Mouse (Mus musculus) frontal cortex, postnatal 10 days (tissue): ENCODE data around the gene Lrrc8a.

Source experiments
- DNase-seq, 2 experiments: peaks; one replicate each; pipeline ENCODE4 v3.0.0; 2022; ENCODE audit warnings: low spot score in 2 of 2, mixed read lengths in 1 of 2

Lrrc8a gene

DNA sequence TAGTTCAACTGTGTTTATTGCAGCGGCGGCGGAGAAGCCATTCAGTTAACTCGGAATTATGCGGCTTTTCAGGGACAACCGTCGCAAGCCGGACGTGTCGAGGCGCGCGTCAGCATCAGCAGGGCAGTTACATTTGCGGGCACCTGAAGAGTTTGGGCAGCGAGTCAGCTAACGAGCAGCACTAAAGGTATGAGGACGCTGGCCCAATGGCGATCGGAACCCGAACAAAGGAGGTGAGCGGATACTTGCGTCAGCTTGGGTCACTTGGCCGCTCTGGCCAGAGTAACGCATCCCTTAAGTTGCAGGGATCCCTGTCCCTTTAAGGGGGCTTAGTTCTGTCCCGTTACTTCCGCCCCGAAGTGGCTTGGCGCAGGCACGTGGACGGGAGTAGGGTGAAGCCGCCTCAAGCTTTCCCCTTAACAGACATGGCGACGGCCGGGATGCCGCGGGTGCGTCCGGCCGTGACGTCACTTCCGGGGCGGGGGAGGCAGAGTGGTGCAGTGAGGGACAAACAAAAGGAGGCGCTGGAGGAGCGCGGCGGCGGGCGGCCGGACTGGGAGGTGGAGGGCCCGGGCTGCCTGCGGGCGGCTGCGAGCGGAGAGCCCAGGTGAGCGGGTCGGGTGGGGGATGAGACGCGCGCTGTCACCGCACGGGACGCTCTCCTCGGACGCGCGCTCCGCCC lies at the start of gene Lrrc8a:
Gene Lrrc8a, plus strand, starts transcription at position 517 of the 682 bp plus-strand sequence.
- DNase-seq = peak; percentile 99 to 100

DNA sequence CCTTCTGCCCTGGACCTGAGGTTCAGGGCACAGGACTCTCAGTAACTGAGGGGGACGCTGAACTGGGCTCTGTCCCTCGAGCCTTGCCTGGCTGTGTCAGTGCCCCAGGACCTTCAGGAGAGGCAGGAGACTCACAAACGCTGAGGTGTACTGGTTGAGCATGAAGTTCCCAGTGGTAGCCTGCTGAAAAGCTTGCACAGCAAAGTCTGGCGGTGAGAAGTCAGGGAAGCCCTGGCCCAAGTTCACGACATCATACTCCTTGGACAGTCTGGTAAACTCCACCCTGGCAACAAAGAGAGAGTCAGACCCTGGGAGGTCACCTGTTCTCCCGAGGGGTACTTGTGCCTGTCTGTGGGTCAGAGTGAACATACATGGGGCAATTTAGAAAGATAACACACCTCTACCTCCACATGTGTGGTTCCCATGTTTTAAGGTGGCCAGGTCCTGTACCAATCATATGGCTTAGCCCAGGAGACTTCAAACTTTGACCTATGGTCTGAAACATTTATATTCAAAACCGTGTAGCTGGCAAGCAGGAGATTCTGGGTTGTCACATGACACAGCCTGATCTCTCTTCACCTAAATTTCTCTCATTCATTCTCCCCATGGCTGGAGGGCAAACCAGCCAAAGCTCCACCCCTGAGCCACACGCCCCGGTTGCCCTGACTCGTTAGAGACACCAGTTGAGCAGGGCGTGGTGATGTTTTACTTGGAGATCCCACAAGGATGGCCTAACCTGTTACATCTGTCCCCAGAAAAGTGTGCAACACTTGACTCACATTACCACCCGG lies 45.5 kb upstream of the Lrrc8a start:
- DNase-seq = no peak

DNA sequence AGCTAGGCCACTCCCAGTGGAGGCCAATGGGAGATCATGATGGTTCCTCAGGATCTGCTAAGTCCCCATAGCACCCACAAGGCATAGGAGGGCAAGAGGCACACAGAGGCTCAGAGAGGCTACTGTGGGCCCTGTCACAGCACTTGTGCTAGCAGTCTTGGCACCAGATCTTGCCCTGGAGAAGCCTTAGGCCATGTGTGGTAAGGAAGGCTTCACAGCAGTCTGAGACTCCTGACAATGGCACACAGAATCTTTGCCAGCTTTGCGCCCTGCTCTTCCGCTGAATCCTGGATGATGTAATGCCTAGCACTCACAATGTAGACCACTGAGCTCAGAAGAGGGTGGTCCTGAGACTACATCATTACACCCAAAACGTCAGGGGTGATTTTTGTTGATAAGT lies 42.9 kb upstream of the Lrrc8a start:
- no peak for DNase-seq

DNA sequence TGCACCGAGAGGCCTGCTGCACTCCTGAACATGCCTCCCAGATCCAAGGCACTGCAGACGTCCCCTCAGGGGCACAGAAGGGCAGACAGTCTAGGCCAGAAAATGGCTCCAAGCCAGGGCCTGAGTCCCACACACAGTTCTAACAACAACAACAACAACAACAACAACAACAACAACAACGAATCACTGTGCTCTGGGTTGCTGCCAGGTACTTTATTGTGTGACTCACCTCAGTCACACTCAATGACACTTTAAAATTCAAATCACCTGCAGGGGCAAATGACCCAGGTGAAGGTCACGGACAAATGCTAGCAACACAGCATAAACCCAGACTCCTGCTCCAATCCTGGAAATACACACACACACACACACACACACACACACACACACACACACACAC lies 39.5 kb upstream of the Lrrc8a start:
- no peak for DNase-seq

- DNase-seq = no peak
Observed at GRCm38 (mm10) chr2:30199984-30200383, 37.5 kb upstream of the Lrrc8a start.

GRCm38 (mm10) chr2:30200388-30200925 lies 37.1 kb upstream of the Lrrc8a start:
- no peak for DNase-seq

GRCm38 (mm10) chr2:30203439-30203838 lies 34.1 kb upstream of the Lrrc8a start:
- DNase-seq = no peak

GRCm38 (mm10) chr2:30205255-30205628 lies 32.3 kb upstream of the Lrrc8a start:
- no peak for DNase-seq

- DNase-seq = peak; percentile 86 to 91
Observed at GRCm38 (mm10) chr2:30205629-30206357, 31.7 kb upstream of the Lrrc8a start, which contains the start of gene Kyat1. Kyat1 (minus strand) TSS chr2:30205847.

GRCm38 (mm10) chr2:30207401-30207800 lies 30.1 kb upstream of the Lrrc8a start:
- DNase-seq = no peak

DNA sequence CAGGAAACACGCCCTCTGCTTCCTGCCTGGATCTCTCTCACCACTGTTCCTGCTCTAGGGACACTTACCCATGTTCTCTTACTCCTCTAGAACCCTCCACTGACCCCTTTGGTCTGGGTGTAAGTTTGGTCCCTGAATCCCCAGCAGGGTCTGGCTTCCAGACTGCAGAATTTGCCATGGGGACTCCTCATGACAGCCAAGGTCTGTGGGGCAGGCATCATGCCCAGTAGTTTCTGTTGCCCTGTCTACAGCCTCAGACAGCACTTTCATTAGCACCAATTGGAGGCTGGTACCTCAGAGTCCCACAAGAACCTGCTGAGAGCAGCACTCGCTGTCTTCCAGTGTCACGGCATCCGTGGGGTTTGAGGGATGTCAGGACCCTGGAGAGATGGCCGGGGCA lies 29.6 kb upstream of the Lrrc8a start:
- DNase-seq = no peak

- no peak for DNase-seq
Observed at GRCm38 (mm10) chr2:30211408-30212168, 25.9 kb upstream of the Lrrc8a start.

DNA sequence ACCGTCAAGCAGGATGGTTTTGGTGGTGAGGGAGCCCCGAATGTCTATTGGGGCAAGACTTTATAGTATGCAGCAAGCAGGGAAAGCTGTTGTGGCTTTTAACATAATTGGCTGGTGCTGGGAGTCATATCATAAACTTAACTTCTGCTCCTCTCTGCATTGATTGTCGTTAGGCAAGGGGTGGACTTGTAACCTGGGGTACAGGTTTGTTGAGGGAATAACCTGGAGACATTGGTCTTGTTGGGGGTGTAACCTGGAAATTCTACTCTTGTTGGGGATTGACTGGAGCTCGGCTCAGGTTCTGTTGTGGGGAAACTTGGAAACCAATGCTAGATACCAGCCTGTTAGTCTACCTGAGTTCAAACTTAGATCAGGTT lies 25.4 kb upstream of the Lrrc8a start:
- no peak for DNase-seq

DNA sequence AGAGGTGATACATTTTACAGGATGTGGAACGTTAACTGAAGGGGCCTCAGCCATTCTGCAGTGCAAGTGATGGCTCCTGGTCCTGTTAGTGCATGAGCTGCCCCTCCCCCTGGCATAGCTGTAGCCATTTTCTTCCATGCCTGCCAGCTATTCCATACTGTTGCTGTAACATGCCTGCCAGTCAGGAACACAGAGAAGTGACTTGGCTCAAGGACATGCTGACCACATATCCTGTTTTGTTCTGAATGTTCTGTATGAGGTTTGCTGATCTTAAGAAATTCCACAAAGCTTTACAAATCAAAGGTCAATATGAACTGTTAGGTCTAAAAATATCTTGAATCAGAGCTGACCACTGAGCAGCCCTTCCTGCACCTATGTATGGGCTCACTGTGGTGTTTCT lies 24.6 kb upstream of the Lrrc8a start:
- no peak for DNase-seq

DNA sequence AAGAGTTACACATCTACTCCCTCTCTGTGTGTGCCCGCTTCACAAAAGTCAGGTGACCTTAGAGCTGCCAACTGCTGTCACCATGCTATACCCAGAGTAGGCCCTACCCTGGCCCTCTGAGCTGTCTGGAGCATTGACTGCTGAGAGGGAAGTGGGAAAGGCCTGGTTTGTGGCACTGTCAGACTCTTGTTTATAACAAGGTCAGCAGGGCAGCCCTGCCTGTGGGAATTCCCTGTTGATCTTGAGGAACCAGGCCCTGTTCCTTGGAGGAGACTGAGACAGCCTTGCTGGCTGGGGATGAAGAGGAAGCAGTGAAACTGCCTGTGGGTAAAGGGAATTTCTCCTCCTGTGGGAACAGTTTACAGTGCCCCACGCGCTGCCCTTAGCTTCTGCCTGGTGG lies 22.8 kb upstream of the Lrrc8a start:
- no peak for DNase-seq

- DNase-seq = no peak
Observed at GRCm38 (mm10) chr2:30215493-30215892, 22.0 kb upstream of the Lrrc8a start.

- DNase-seq = no peak
Observed at GRCm38 (mm10) chr2:30216293-30216692, 21.2 kb upstream of the Lrrc8a start.

DNA sequence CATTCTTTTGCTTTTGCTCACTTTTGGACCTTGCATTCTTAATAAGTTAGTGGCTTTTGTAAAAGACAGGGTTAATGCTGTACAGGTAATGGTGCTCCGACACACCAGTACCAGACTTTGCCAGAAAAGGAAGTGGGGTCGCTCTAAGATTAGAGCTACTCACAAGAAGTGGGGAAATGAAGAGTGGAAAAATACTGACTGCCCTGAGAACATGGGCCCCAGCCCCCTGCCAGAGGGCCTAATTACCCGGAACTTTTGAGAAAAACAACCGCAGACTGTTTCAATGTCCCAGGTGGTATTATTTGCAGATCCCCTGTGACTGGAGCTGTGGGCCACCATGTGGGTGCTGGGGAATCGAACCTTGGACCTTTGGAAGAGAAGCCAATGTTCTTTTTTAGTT lies 1.9 kb upstream of the Lrrc8a start:
- no peak for DNase-seq

DNA sequence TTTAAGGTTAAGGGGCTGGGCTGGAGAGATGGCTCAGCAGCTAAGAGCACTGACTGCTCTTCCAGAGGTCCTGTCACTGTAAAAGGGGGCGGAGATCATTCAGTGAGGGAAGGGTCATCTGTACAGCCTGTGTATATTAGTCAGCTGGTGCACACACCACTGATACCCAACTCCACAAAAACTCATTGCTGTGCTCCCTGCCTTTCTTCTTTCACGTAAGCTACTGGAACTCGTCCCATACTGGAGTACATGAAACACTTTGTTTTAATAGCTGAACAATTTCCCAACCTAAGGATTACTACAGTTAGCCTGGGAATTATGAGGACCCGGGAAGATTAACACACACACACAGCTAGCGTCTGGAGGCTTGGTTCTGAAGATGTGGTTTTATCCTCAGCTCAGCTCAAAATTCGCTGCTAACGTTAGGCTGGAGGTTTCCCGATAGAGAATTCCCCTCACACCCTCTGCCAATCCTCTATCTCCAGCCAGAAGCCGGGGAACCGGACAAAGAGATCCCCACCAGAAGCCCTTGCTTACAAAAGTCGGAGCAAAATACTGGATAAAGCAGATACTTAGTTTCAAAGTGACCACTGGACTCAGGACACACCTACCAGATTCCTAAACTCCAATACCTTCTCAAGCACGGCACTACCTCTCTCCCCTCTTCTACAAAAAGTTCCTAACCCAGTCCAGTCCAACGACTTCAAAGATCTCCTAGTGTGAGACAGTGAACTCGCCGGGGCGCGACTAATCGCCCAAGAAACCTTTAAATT lies 903 bp upstream of the Lrrc8a start:
- no peak for DNase-seq

DNA sequence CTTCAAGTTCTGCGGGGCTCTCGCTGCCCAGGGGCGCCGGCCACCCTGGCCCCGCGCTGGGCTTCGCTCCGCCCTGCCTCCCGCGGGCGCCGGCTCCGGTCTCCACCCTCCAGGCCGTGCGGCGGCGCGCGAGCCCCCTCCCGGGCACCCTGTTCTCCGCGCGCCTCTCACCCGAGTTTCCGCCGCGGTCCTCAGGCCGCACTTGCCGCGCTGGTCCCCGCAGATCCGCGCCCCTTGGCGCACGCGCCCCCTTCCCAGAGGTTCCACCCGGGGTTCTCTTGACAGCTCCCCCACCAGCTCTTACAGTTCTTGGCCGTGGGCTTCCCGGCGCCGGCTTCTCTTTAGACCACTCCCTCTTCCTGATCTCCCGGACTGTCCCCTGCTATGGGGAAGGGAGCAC lies 366 bp downstream of the Lrrc8a start:
- peak; percentile 62 to 73 for DNase-seq
